ENCODE assay signal across 28 mouse cellular contexts in the genomic region with DNA sequence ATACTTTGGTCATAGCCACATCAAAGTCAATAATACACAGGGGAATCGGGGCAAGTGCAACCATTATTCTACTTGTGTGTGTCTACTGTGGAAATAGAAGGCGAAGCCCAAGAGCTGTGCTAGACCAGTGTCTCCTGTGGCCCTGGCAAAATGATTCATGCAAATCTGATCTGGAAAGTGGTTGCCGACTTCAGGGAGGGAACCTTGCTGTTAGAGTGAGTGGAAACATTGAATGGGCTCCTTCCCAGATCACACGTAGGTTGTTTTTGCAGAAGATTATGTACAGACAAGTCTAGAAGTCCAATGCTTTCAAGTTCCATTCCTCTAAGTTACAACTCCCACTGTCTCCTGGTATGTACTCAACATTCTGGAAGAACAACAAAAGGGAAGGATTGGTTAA.
DNase-seq lines count a peak whose midpoint lies in the region; ATAC-seq and TF ChIP-seq lines count a peak whose summit lies in the region.
"Had no signal": no experiment of that assay in that cellular context is flagged by ENCODE, and none has a peak within 500 bp of the region (broad histone marks: within the 10 kb centered on the region; RNA-seq: fewer than 3 reads in every experiment).

No protein-coding gene starts in this region.

- peaks cover 11% of the 10 kb centered on the region; the same call in 1 of the 2 replicates for H3K4me1 ChIP-seq in embryonic facial prominence, embryonic 13.5 days
- peaks cover 18% of the 10 kb centered on the region for H3K4me1 ChIP-seq in embryonic facial prominence, embryonic 10.5 days
- peaks cover 5% of the 10 kb centered on the region; the same call in 1 of the 2 replicates for H3K4me1 ChIP-seq in limb, embryonic 15.5 days
- H3K4me1 ChIP-seq in limb, embryonic 10.5 days = peaks cover 18% of the 10 kb centered on the region
- 0 out of 2 replicates have a peak, but pooled peaks cover 10% of the 10 kb centered on the region for H3K4me1 ChIP-seq in stomach, embryonic 14.5 days (ENCODE audit: control insufficient read depth, insufficient read depth, low read length)
- H3K4me1 ChIP-seq in stomach, postnatal 0 days (replicated peaks; ENCODE audit: control insufficient read depth, insufficient read depth) = no peaks in the 10 kb centered on the region
- H3K4me1 ChIP-seq: hindbrain, embryonic 15.5 days; midbrain, embryonic 10.5 days; midbrain, embryonic 15.5 days; neural tube, embryonic 15.5 days had no signal

- H3K4me3 ChIP-seq in embryonic facial prominence, embryonic 13.5 days = no peak overlapping the region
- H3K4me3 ChIP-seq in embryonic facial prominence, embryonic 10.5 days = no peak overlapping the region
- no peak overlapping the region for H3K4me3 ChIP-seq in limb, embryonic 15.5 days
- H3K4me3 ChIP-seq in limb, embryonic 10.5 days = no peak overlapping the region
- no peak overlapping the region for H3K4me3 ChIP-seq in stomach, embryonic 14.5 days (ENCODE audit: low read depth, low read length)
- H3K4me3 ChIP-seq in stomach, postnatal 0 days (ENCODE audit: low read depth, low read length) = no peak overlapping the region
- H3K4me3 ChIP-seq: embryonic facial prominence, embryonic 12.5 days; heart, adult 2 months; heart, embryonic 12.5 days; hindbrain, embryonic 15.5 days; liver, embryonic 13.5 days; midbrain, embryonic 10.5 days; midbrain, embryonic 15.5 days; neural tube, embryonic 15.5 days had no signal

- no peaks in the 10 kb centered on the region for H3K36me3 ChIP-seq in embryonic facial prominence, embryonic 13.5 days
- no peaks in the 10 kb centered on the region for H3K36me3 ChIP-seq in embryonic facial prominence, embryonic 10.5 days (replicated peaks)
- H3K36me3 ChIP-seq in limb, embryonic 15.5 days = no peaks in the 10 kb centered on the region
- no peaks in the 10 kb centered on the region for H3K36me3 ChIP-seq in limb, embryonic 10.5 days
- H3K36me3 ChIP-seq in stomach, embryonic 14.5 days (ENCODE audit: control insufficient read depth, insufficient read depth, low read length) = no peaks in the 10 kb centered on the region
- no peaks in the 10 kb centered on the region for H3K36me3 ChIP-seq in stomach, postnatal 0 days (ENCODE audit: control insufficient read depth, insufficient read depth, low read length)
- H3K36me3 ChIP-seq: embryonic facial prominence, embryonic 12.5 days; G1E; heart, embryonic 12.5 days; hindbrain, embryonic 15.5 days; liver, embryonic 13.5 days; midbrain, embryonic 10.5 days; midbrain, embryonic 15.5 days; neural tube, embryonic 15.5 days had no signal

- DNase-seq in embryonic facial prominence, embryonic 10.5 days (ENCODE audit: low spot score) = no peak
- no peak for DNase-seq in limb, embryonic 10.5 days (ENCODE audit: low spot score)
- no peak for DNase-seq in stomach, postnatal 0 days (ENCODE audit: low spot score)
- no peak for DNase-seq in adrenal gland, adult 8-10 months
- no peak for DNase-seq in right cerebral cortex, postnatal 4 days
- DNase-seq: adrenal gland, postnatal 14 days; cerebellum, adult 11 months; cerebellum, adult 9-10 months; cerebellum, postnatal 36 days; gastrocnemius, postnatal 36 days; heart, adult 2 months; kidney, adult 8-10 months; liver, embryonic 13.5 days; lung, adult 18-20 months; retina, postnatal 1 day; right cerebral cortex, postnatal 14 days had no signal

- H3K27me3 ChIP-seq in embryonic facial prominence, embryonic 13.5 days = no peaks in the 10 kb centered on the region
- peaks cover 6% of the 10 kb centered on the region; the same call in 1 of the 2 replicates for H3K27me3 ChIP-seq in embryonic facial prominence, embryonic 10.5 days (replicated peaks; ENCODE audit: low read depth, poor library complexity, severe bottlenecking)
- no peaks in the 10 kb centered on the region for H3K27me3 ChIP-seq in limb, embryonic 15.5 days
- peaks cover 6% of the 10 kb centered on the region; the same call in 1 of the 2 replicates for H3K27me3 ChIP-seq in limb, embryonic 10.5 days (ENCODE audit: low read depth, poor library complexity, severe bottlenecking)
- H3K27me3 ChIP-seq in stomach, embryonic 14.5 days (ENCODE audit: control insufficient read depth, insufficient read depth, low read length) = no peaks in the 10 kb centered on the region
- H3K27me3 ChIP-seq in stomach, postnatal 0 days (ENCODE audit: control insufficient read depth, insufficient read depth, low read length) = no peaks in the 10 kb centered on the region
- H3K27me3 ChIP-seq: heart, embryonic 12.5 days; hindbrain, embryonic 15.5 days; liver, embryonic 13.5 days; midbrain, embryonic 15.5 days; neural tube, embryonic 15.5 days had no signal

- WGBS in embryonic facial prominence, embryonic 13.5 days = 73% methylated on average over 4 of the region's 4 CpGs
- WGBS in embryonic facial prominence, embryonic 10.5 days = 86% methylated on average over 4 of the region's 4 CpGs
- 72% methylated on average over 4 of the region's 4 CpGs for WGBS in limb, embryonic 15.5 days
- WGBS in limb, embryonic 10.5 days = 96% methylated on average over 4 of the region's 4 CpGs
- WGBS in stomach, embryonic 14.5 days = 87% methylated on average over 4 of the region's 4 CpGs
- WGBS in stomach, postnatal 0 days = 58% methylated on average over 4 of the region's 4 CpGs

- H3K27ac ChIP-seq in embryonic facial prominence, embryonic 13.5 days = 0 out of 2 replicates have a peak overlapping the region, but pooled peaks have one; percentile 14
- H3K27ac ChIP-seq in embryonic facial prominence, embryonic 10.5 days (replicated peaks) = no peak overlapping the region
- 0 out of 2 replicates have a peak overlapping the region, but pooled peaks have one; percentile 62 for H3K27ac ChIP-seq in limb, embryonic 15.5 days
- H3K27ac ChIP-seq in limb, embryonic 10.5 days = no peak overlapping the region
- H3K27ac ChIP-seq in stomach, embryonic 14.5 days (ENCODE audit: low read length) = peak overlapping the region; percentile 66; the same call in 1 of the 2 replicates
- H3K27ac ChIP-seq in stomach, postnatal 0 days (replicated peaks) = no peak overlapping the region
- H3K27ac ChIP-seq: heart, adult 2 months; hindbrain, embryonic 15.5 days; liver, embryonic 13.5 days; midbrain, embryonic 15.5 days; neural tube, embryonic 15.5 days had no signal

- H3K9ac ChIP-seq in embryonic facial prominence, embryonic 13.5 days = no peak overlapping the region
- H3K9ac ChIP-seq in limb, embryonic 15.5 days = no peak overlapping the region
- no peak overlapping the region for H3K9ac ChIP-seq in stomach, embryonic 14.5 days (replicated peaks; ENCODE audit: low read depth, low read length)
- H3K9ac ChIP-seq in stomach, postnatal 0 days (ENCODE audit: low read length) = no peak overlapping the region
- H3K9ac ChIP-seq: embryonic facial prominence, embryonic 12.5 days; heart, embryonic 12.5 days; hindbrain, embryonic 15.5 days; liver, embryonic 13.5 days; midbrain, embryonic 15.5 days; neural tube, embryonic 15.5 days had no signal

- no peak for TF ChIP-seq CTCF in stomach, postnatal 0 days (IDR thresholded peaks at IDR 0.05; ENCODE audit: low read depth)

- ATAC-seq in embryonic facial prominence, embryonic 13.5 days (ENCODE audit: insufficient number of reproducible peaks, insufficient read depth, low FRiP score, low TSS enrichment, low read depth) = no peak
- ATAC-seq in limb, embryonic 15.5 days (ENCODE audit: insufficient number of reproducible peaks, low FRiP score, low TSS enrichment, low read depth) = no peak
- ATAC-seq in stomach, embryonic 14.5 days (ENCODE audit: insufficient number of reproducible peaks, insufficient read depth, low FRiP score, low read depth) = no peak
- no peak for ATAC-seq in stomach, postnatal 0 days (ENCODE audit: low FRiP score, low TSS enrichment)
- ATAC-seq: forebrain, embryonic 14.5 days; intestine, embryonic 16.5 days; midbrain, embryonic 15.5 days had no signal

- H3K4me2 ChIP-seq in embryonic facial prominence, embryonic 13.5 days = peak overlapping the region; percentile 49; the same call in 1 of the 2 replicates
- H3K4me2 ChIP-seq in limb, embryonic 15.5 days = no peak overlapping the region
- no peak overlapping the region for H3K4me2 ChIP-seq in stomach, embryonic 14.5 days (replicated peaks; ENCODE audit: low read depth, low read length)
- no peak overlapping the region for H3K4me2 ChIP-seq in stomach, postnatal 0 days (replicated peaks; ENCODE audit: low read depth)
- H3K4me2 ChIP-seq: heart, embryonic 12.5 days; hindbrain, embryonic 15.5 days; liver, embryonic 13.5 days; midbrain, embryonic 15.5 days; neural tube, embryonic 15.5 days had no signal

- no peaks in the 10 kb centered on the region for H3K9me3 ChIP-seq in embryonic facial prominence, embryonic 13.5 days
- H3K9me3 ChIP-seq in embryonic facial prominence, embryonic 10.5 days = no peaks in the 10 kb centered on the region
- H3K9me3 ChIP-seq in limb, embryonic 15.5 days = no peaks in the 10 kb centered on the region
- H3K9me3 ChIP-seq in limb, embryonic 10.5 days (replicated peaks) = no peaks in the 10 kb centered on the region
- no peaks in the 10 kb centered on the region for H3K9me3 ChIP-seq in stomach, embryonic 14.5 days (ENCODE audit: control insufficient read depth, low read depth, low read length)
- no peaks in the 10 kb centered on the region for H3K9me3 ChIP-seq in stomach, postnatal 0 days (ENCODE audit: control insufficient read depth, low read length)
- H3K9me3 ChIP-seq: embryonic facial prominence, embryonic 12.5 days; G1E; heart, embryonic 12.5 days; hindbrain, embryonic 15.5 days; liver, embryonic 13.5 days; midbrain, embryonic 10.5 days; midbrain, embryonic 15.5 days; neural tube, embryonic 15.5 days had no signal

- TF ChIP-seq EP300 in stomach, postnatal 0 days (optimal IDR thresholded peaks at IDR 0.05) = no peak

Comparison
In these comparisons a context has a peak if more than half of its experiments do, and no peak if none do; other contexts are left out.
1. H3K27ac ChIP-seq: peak in embryonic facial prominence, embryonic 13.5 days (single experiment), limb, embryonic 15.5 days (single experiment) and stomach, embryonic 14.5 days (single experiment); none in embryonic facial prominence, embryonic 10.5 days (single experiment), limb, embryonic 10.5 days (single experiment) and stomach, postnatal 0 days (single experiment).